Mouse (Mus musculus): ENCODE measurements at regions not wholly inside any gene's neighbourhood (a gene's known extent, or its start where the extent isn't known, plus 50 kb on each side); places are given as distances from the start of the nearest gene placed in this dataset.
A peak's percentile ranks its signal among the peaks of the same experiment; 100 is the strongest.

DNA sequence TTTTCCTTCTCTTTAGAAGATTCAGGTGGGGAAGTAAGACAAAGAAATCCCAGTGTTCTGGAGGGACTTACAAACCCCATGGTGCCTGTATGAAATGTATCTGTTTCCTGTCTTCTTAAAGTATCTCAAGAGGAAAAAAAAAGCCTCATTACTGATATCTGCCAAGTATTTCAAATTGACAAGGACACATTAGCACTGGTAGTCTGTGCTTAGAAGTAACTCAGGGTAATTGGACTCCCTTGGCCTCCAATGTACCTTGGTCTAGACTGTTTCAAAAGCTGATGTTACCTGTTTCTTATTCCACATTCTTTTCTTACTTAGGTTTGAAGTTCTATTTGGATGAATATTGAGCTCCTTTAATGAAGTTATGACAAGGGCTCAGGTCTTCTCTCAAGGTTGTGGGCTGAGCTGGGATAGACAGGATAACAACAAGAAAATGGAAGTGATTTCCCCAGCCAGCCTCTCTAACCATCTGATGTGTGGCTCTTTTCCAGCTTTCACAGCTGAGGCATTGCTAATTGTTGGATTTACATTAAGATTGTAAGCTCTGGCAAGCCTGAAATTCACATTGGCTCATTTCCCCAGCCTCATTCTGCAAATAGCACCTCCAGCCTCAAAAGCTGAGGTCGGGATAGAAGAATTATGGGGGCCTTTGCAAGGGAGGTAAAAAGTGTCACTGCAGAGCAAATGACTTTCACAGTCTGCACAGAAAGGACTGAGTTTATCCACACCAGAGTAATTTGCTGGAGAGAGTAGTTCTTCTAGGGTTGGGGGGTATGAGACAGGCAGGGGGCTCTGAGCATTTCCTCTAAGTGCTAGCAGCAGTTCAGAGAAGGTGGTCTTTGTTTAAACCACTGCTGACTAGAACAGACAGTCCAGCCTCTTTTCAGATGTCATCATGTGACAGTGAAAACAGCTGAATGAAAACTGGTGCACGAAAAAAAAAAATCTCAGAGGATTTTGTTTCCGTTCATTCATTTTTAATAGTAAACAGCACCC, 292.3 kb upstream of the Nbea start:
- H3K9ac ChIP-seq (replicated peaks): no peak overlapping the region
- H3K4me2 ChIP-seq (replicated peaks): no peak overlapping the region; the same call in 1 of the 2 replicates
- ATAC-seq (replicated peaks): peak; percentile 80
- H3K4me1 ChIP-seq: peaks cover 51% of the 10 kb centered on the region
- no peak overlapping the region for H3K4me3 ChIP-seq
- H3K36me3 ChIP-seq: no peaks in the 10 kb centered on the region
- peak overlapping the region; percentile 94 for H3K27ac ChIP-seq (replicated peaks)
- H3K27me3 ChIP-seq: no peaks in the 10 kb centered on the region
- 9% methylated on average over 3 of the region's 3 CpGs for WGBS
- H3K9me3 ChIP-seq: no peaks in the 10 kb centered on the region

DNA sequence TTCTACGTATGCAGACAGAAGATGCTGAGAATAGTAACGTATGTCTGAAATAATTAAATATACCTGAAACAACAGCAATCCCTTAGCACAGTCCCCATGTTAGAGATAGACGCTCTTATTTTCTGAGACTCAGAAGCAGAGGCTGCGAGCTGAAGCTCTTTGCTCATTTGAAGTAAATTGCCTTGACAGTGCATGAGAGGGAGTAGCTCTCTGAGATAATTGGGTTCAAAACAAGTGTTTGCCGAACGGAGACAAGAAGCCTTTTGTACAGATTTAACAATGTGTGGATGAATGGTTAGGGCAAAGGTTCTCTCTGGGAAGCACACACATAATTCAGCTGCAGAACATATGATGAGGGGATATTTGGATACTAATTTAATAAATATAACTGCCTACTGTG, 289.1 kb upstream of the Nbea start:
- H3K27me3 ChIP-seq: no peaks in the 10 kb centered on the region
- no peak for ATAC-seq (replicated peaks)
- H3K4me3 ChIP-seq: no peak overlapping the region
- H3K4me1 ChIP-seq: peaks cover 46% of the 10 kb centered on the region
- H3K9ac ChIP-seq (replicated peaks): no peak overlapping the region
- no peak overlapping the region for H3K4me2 ChIP-seq (replicated peaks)
- WGBS: 12% methylated on average over 6 of the region's 6 CpGs
- H3K9me3 ChIP-seq: no peaks in the 10 kb centered on the region
- H3K36me3 ChIP-seq: no peaks in the 10 kb centered on the region
- H3K27ac ChIP-seq (replicated peaks): 0 out of 2 replicates have a peak overlapping the region, but pooled peaks have one; percentile 27

- WGBS: 12% methylated on average over 5 of the region's 5 CpGs
- H3K4me2 ChIP-seq (replicated peaks): no peak overlapping the region
- no peaks in the 10 kb centered on the region for H3K27me3 ChIP-seq
- no peak overlapping the region for H3K9ac ChIP-seq (replicated peaks)
- H3K9me3 ChIP-seq: no peaks in the 10 kb centered on the region
- H3K27ac ChIP-seq (replicated peaks): peak overlapping the region; percentile 43
- no peaks in the 10 kb centered on the region for H3K36me3 ChIP-seq
- peaks cover 42% of the 10 kb centered on the region for H3K4me1 ChIP-seq
- ATAC-seq (replicated peaks): no peak
- no peak overlapping the region for H3K4me3 ChIP-seq
Observed at GRCm38 (mm10) chr3:56471823-56472222, 288.3 kb upstream of the Nbea start.

GRCm38 (mm10) chr3:56471185-56471584, 287.7 kb upstream of the Nbea start:
- no peaks in the 10 kb centered on the region for H3K27me3 ChIP-seq
- peak overlapping the region; percentile 43; the same call in 1 of the 2 replicates for H3K27ac ChIP-seq (replicated peaks)
- ATAC-seq (replicated peaks): peak; percentile 64
- H3K9ac ChIP-seq (replicated peaks): no peak overlapping the region
- WGBS: 2% methylated on average over 1 of the region's 1 CpGs
- H3K9me3 ChIP-seq: no peaks in the 10 kb centered on the region
- H3K36me3 ChIP-seq: no peaks in the 10 kb centered on the region
- no peak overlapping the region for H3K4me3 ChIP-seq
- H3K4me2 ChIP-seq (replicated peaks): no peak overlapping the region
- H3K4me1 ChIP-seq: peaks cover 35% of the 10 kb centered on the region

DNA sequence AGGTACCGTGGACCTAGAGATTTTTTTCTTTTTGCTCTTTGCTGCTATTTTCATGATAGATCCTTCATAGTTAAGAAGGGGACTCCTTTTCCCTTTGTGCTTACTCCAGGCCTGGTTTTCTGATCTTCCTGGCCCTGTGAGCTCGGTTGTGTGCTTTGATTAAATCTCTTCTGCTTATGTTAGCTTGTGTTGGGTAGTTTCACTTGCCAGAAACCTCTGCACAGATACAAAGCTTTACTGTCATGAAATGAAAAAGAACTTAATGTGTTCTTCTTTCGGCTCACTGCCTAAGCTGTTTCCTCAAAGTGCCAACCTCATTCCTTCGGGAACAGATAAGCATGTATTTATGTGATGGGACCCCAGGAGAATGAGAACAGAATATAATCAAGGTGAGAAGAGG, 274.1 kb upstream of the Nbea start:
- no peaks in the 10 kb centered on the region for H3K27me3 ChIP-seq
- no peaks in the 10 kb centered on the region for H3K36me3 ChIP-seq
- no peak overlapping the region for H3K9ac ChIP-seq (replicated peaks)
- peaks cover 9% of the 10 kb centered on the region for H3K4me1 ChIP-seq
- no peak overlapping the region for H3K4me3 ChIP-seq
- ATAC-seq (replicated peaks): no peak
- no peak overlapping the region for H3K27ac ChIP-seq (replicated peaks)
- H3K4me2 ChIP-seq (replicated peaks): no peak overlapping the region
- 31% methylated on average over 4 of the region's 4 CpGs for WGBS
- no peaks in the 10 kb centered on the region for H3K9me3 ChIP-seq

GRCm38 (mm10) chr3:56456317-56456716, 272.8 kb upstream of the Nbea start:
- Histone ChIP-seq H3K27me3 (no peaks in the 10 kb centered on the region), H3K4me3 (no peak overlapping the region), H3K4me1 (peaks cover 9% of the 10 kb centered on the region), H3K9ac (replicated peaks) (no peak overlapping the region), H3K4me2 (replicated peaks) (no peak overlapping the region), H3K36me3 (no peaks in the 10 kb centered on the region), H3K9me3 (no peaks in the 10 kb centered on the region), H3K27ac (replicated peaks) (no peak overlapping the region)
- WGBS: 18% methylated on average over 6 of the region's 6 CpGs
- no peak; the same call in 1 of the 2 replicates for ATAC-seq (replicated peaks)

DNA sequence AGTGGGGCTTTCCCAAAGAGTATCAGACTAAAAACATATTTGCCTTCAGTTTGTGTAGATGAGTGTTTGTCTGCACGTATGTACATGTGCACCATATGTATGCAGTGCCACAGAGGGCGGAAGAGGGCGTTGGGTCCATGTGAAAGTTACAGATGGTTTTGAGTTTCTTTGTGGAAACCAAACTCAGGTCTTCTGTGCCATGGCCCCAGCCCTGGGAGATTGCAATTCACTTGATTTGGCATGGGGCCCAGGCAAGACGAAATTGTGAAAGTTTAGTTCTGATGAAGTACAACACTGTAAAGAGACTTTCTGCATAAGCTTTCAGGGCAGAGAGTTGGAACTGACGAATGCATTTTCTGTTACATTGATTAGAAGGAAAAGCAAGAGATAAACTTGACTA, 255.4 kb upstream of the Nbea start:
- no peak overlapping the region for H3K4me2 ChIP-seq (replicated peaks)
- no peaks in the 10 kb centered on the region for H3K27me3 ChIP-seq
- H3K9ac ChIP-seq (replicated peaks): no peak overlapping the region
- no peaks in the 10 kb centered on the region for H3K36me3 ChIP-seq
- H3K27ac ChIP-seq (replicated peaks): peak overlapping the region; percentile 70; the same call in 1 of the 2 replicates
- WGBS: 50% methylated on average over 5 of the region's 5 CpGs
- H3K9me3 ChIP-seq: no peaks in the 10 kb centered on the region
- no peak for ATAC-seq (replicated peaks)
- H3K4me3 ChIP-seq: no peak overlapping the region
- peaks cover 23% of the 10 kb centered on the region for H3K4me1 ChIP-seq

DNA sequence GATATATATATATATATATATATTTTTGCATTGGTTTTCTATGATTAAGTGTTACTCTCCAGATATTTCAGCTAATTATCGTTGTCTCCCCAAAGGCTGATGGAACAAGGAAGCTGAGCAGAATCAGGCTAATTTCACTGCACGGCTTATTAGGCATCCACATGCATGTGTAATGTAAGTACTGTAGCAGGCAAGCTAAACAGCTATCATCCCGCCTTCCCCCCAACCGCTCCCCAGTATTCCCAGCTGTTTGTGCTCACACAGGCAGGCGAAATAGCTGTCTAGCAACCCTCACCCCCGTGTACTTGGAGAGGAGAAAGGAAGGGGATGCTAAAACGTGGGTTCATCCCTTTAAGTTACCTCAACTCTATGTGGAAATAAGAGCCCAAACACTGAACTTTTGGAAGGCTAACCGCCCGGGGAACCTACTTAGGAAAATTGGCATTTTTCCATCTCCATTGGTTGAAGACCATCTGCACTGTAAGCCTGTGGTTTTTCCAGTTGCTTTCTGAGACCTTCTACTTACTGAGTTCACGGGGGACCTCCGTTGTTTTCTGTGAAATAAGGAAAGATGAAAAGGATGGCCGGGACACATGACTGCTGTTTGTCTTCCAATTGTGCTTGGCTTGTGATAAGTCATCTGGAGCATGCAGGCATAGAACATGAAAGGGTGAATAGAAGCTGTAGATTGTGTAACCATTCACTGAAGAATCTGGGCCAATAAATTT, 254.7 kb upstream of the Nbea start:
- Histone ChIP-seq H3K9ac (replicated peaks) (no peak overlapping the region), H3K27me3 (no peaks in the 10 kb centered on the region), H3K4me3 (no peak overlapping the region), H3K36me3 (no peaks in the 10 kb centered on the region), H3K27ac (replicated peaks) (peak overlapping the region; percentile 70), H3K4me2 (replicated peaks) (no peak overlapping the region), H3K4me1 (peaks cover 28% of the 10 kb centered on the region), H3K9me3 (no peaks in the 10 kb centered on the region)
- 27% methylated on average over 12 of the region's 12 CpGs for WGBS
- peak; percentile 86 for ATAC-seq (replicated peaks)

GRCm38 (mm10) chr3:56437058-56437457, 253.6 kb upstream of the Nbea start:
- H3K27me3 ChIP-seq: no peaks in the 10 kb centered on the region
- WGBS: 13% methylated on average over 4 of the region's 4 CpGs
- peak overlapping the region; percentile 54 for H3K27ac ChIP-seq (replicated peaks)
- H3K4me1 ChIP-seq: peaks cover 28% of the 10 kb centered on the region
- H3K36me3 ChIP-seq: no peaks in the 10 kb centered on the region
- H3K4me3 ChIP-seq: no peak overlapping the region
- no peak overlapping the region for H3K9ac ChIP-seq (replicated peaks)
- no peak overlapping the region for H3K4me2 ChIP-seq (replicated peaks)
- no peaks in the 10 kb centered on the region for H3K9me3 ChIP-seq
- peak; percentile 72 for ATAC-seq (replicated peaks)

- peaks cover 23% of the 10 kb centered on the region for H3K4me1 ChIP-seq
- H3K36me3 ChIP-seq: no peaks in the 10 kb centered on the region
- H3K4me3 ChIP-seq: no peak overlapping the region
- H3K9me3 ChIP-seq: no peaks in the 10 kb centered on the region
- ATAC-seq (replicated peaks): no peak
- 45% methylated on average over 1 of the region's 1 CpGs for WGBS
- H3K9ac ChIP-seq (replicated peaks): no peak overlapping the region
- H3K27me3 ChIP-seq: no peaks in the 10 kb centered on the region
- H3K27ac ChIP-seq (replicated peaks): no peak overlapping the region
- H3K4me2 ChIP-seq (replicated peaks): no peak overlapping the region
Observed at GRCm38 (mm10) chr3:56433495-56433894, 250.0 kb upstream of the Nbea start.

DNA sequence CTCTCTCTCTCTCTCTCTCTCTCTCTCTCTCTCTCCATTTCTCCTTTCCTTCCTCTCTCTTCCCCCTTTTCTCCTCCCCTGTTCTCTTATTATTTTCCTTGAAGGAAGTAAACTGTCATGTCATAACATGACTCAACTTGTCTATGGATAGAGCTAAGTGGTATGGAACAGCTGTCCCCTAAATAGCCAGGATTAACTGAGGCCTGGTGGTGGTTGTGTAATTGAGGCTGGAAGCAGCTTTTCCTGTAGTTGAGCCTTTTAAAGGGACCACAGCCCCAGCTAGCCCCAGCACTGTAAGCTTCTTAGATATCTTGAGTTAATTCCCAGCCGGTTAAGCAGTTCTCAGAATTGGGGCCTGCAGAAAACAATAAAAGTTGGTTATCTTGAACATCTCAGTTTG, 243.7 kb upstream of the Nbea start:
- 85% methylated on average over 1 of the region's 1 CpGs for WGBS
- Histone ChIP-seq H3K36me3 (no peaks in the 10 kb centered on the region), H3K27ac (replicated peaks) (no peak overlapping the region), H3K27me3 (no peaks in the 10 kb centered on the region), H3K4me3 (no peak overlapping the region), H3K9me3 (no peaks in the 10 kb centered on the region), H3K4me2 (replicated peaks) (no peak overlapping the region), H3K4me1 (no peaks in the 10 kb centered on the region), H3K9ac (replicated peaks) (no peak overlapping the region)
- no peak for ATAC-seq (replicated peaks)

GRCm38 (mm10) chr3:56397851-56398496, 214.5 kb upstream of the Nbea start:
- no peaks in the 10 kb centered on the region for H3K9me3 ChIP-seq
- H3K9ac ChIP-seq (replicated peaks): no peak overlapping the region
- 94% methylated on average over 4 of the region's 4 CpGs for WGBS
- H3K4me1 ChIP-seq: 0 out of 2 replicates have a peak, but pooled peaks cover under 1% of the 10 kb centered on the region
- no peaks in the 10 kb centered on the region for H3K27me3 ChIP-seq
- H3K4me2 ChIP-seq (replicated peaks): no peak overlapping the region
- H3K36me3 ChIP-seq: no peaks in the 10 kb centered on the region
- no peak overlapping the region for H3K4me3 ChIP-seq
- no peak overlapping the region for H3K27ac ChIP-seq (replicated peaks)
- no peak for ATAC-seq (replicated peaks)
